In genomic region chr12:31567535-31567934, GRCm38 (mm10) we compare ENCODE assay signal across 9 mouse cellular contexts. TPM values are rescaled to one million over a fixed set of nuclear protein-coding genes. Genes with fewer than 3 reads are reported as not detected.
DNase-seq lines count a peak whose midpoint lies in the region; ATAC-seq and TF ChIP-seq lines count a peak whose summit lies in the region.
"Not testable (repeated sequence)": the region's sequence is repeated elsewhere in the genome, so short reads cannot be mapped to it uniquely, and the experiment has no call there.
"Had no signal": no experiment of that assay in that cellular context is flagged by ENCODE, and none has a peak within 500 bp of the region (broad histone marks: within the 10 kb centered on the region; RNA-seq: fewer than 3 reads in every experiment).

No protein-coding gene starts in this region.

- not testable (repeated sequence) for H3K9ac ChIP-seq in embryonic facial prominence, embryonic 14.5 days (ENCODE audit: low read depth, low read length); liver, embryonic 15.5 days
- H3K9ac ChIP-seq in heart, embryonic 13.5 days, result peak overlapping the region; percentile 12; the same call in 1 of the 2 replicates

- not testable (repeated sequence) for TF ChIP-seq POLR2A in small intestine, adult 2 months (IDR thresholded peaks at IDR 0.05; ENCODE audit: low read depth, low read length)

- ATAC-seq in embryonic facial prominence, embryonic 14.5 days (ENCODE audit: low read depth), result peak; percentile 44; the same call in 1 of the 2 replicates
- ATAC-seq in heart, embryonic 13.5 days (ENCODE audit: extremely low read depth, insufficient number of reproducible peaks, low FRiP score, low TSS enrichment); liver, embryonic 15.5 days (ENCODE audit: insufficient read depth): not testable (repeated sequence)
- ATAC-seq in inflammation-experienced regulatory T-cells, adult 6 months, result peak; percentile 67

- H3K36me3 ChIP-seq in embryonic facial prominence, embryonic 14.5 days (ENCODE audit: control insufficient read depth, insufficient read depth, low read length); heart, embryonic 13.5 days; liver, embryonic 15.5 days (replicated peaks); midbrain, embryonic 10.5 days; small intestine, adult 2 months (ENCODE audit: control insufficient read depth, insufficient read depth, low read length): not testable (repeated sequence)

- WGBS in embryonic facial prominence, embryonic 14.5 days, result 16% methylated on average over 10 of the region's 10 CpGs
- WGBS in heart, embryonic 13.5 days, result 36% methylated on average over 10 of the region's 10 CpGs
- 21% methylated on average over 10 of the region's 10 CpGs for WGBS in liver, embryonic 15.5 days (ENCODE audit: insufficient replicate concordance)
- 29% methylated on average over 10 of the region's 10 CpGs for WGBS in midbrain, embryonic 10.5 days
- 15% methylated on average over 10 of the region's 10 CpGs for WGBS in small intestine, adult 2 months

- peak overlapping the region; percentile 24; the same call in 1 of the 2 replicates for H3K4me3 ChIP-seq in embryonic facial prominence, embryonic 14.5 days (ENCODE audit: low read depth, low read length)
- peak overlapping the region; percentile 30 for H3K4me3 ChIP-seq in heart, embryonic 13.5 days
- H3K4me3 ChIP-seq in liver, embryonic 15.5 days (replicated peaks), result peak overlapping the region; percentile 27
- H3K4me3 ChIP-seq in midbrain, embryonic 10.5 days, result peak overlapping the region; percentile 32
- peak overlapping the region; percentile 40; the same call in 1 of the 2 replicates for H3K4me3 ChIP-seq in small intestine, adult 2 months (ENCODE audit: low read depth, low read length)

- H3K4me1 ChIP-seq in embryonic facial prominence, embryonic 14.5 days (ENCODE audit: control insufficient read depth, insufficient read depth, low read length); liver, embryonic 15.5 days (replicated peaks); midbrain, embryonic 10.5 days; small intestine, adult 2 months (ENCODE audit: control insufficient read depth, insufficient read depth, insufficient read length, low read length): not testable (repeated sequence)
- peaks cover 27% of the 10 kb centered on the region for H3K4me1 ChIP-seq in heart, embryonic 13.5 days

- H3K27me3 ChIP-seq in embryonic facial prominence, embryonic 14.5 days (replicated peaks; ENCODE audit: control insufficient read depth, insufficient read depth, low read length); heart, embryonic 13.5 days (replicated peaks); liver, embryonic 15.5 days; small intestine, adult 2 months (ENCODE audit: control insufficient read depth, insufficient read depth, low read length): not testable (repeated sequence)
- peaks cover 21% of the 10 kb centered on the region; the same call in 1 of the 2 replicates for H3K27me3 ChIP-seq in midbrain, embryonic 10.5 days (ENCODE audit: low read depth, poor library complexity, severe bottlenecking)

- not testable (repeated sequence) for TF ChIP-seq CTCF in small intestine, adult 2 months (IDR thresholded peaks at IDR 0.05; ENCODE audit: extremely low read depth, insufficient read length, insufficient replicate concordance, low read depth, low read length)

- not testable (repeated sequence) for H3K9me3 ChIP-seq in embryonic facial prominence, embryonic 14.5 days (ENCODE audit: control insufficient read depth, low read length); heart, embryonic 13.5 days; liver, embryonic 15.5 days (replicated peaks); midbrain, embryonic 10.5 days (replicated peaks)

- peak overlapping the region; percentile 49 for H3K4me2 ChIP-seq in embryonic facial prominence, embryonic 14.5 days (ENCODE audit: low read depth, low read length)
- H3K4me2 ChIP-seq in heart, embryonic 13.5 days, result peak overlapping the region; percentile 61
- H3K4me2 ChIP-seq in liver, embryonic 15.5 days, result peak overlapping the region; percentile 55

- DNase-seq in CD4-positive, CD25-positive, alpha-beta regulatory T cell, adult 2 months (ENCODE audit: low read depth, low spot score), result peak; percentile 20
- DNase-seq in embryonic facial prominence, embryonic 14.5 days (ENCODE audit: low spot score), result peak; percentile 32
- peak; percentile 27 to 41 for DNase-seq in kidney, postnatal 25 days
- DNase-seq in midbrain, embryonic 10.5 days (ENCODE audit: low spot score), result not testable (repeated sequence)

- not testable (repeated sequence) for H3K27ac ChIP-seq in embryonic facial prominence, embryonic 14.5 days (replicated peaks; ENCODE audit: low read depth, low read length); heart, embryonic 13.5 days (replicated peaks); liver, embryonic 15.5 days (replicated peaks); midbrain, embryonic 10.5 days (replicated peaks); small intestine, adult 2 months (ENCODE audit: insufficient read depth, low read depth, low read length)

RNA-seq across cellular contexts. Expression of gene Slc26a4, which starts 7.8 kb away (rescaled TPM):
- polyA plus RNA-seq in embryonic facial prominence, embryonic 14.5 days (2014; fragmentation: Nextera tagmentation; extraction: Ambion mirVana), result 0.67 and 1.1 TPM in 2 replicates
- polyA plus RNA-seq in heart, embryonic 13.5 days (2015; fragmentation: Nextera tagmentation; extraction: Ambion mirVana), result 0.16 and 0.43 TPM in 2 replicates
- not detected for polyA plus RNA-seq in inflammation-experienced regulatory T-cells, adult 6 months (2017; shearing (Covaris generic))
- not detected in 2 replicates for polyA plus RNA-seq in liver, embryonic 15.5 days (2015; fragmentation: Nextera tagmentation; extraction: Ambion mirVana)
- polyA plus RNA-seq in midbrain, embryonic 10.5 days (2016; fragmentation: Nextera tagmentation; extraction: Ambion mirVana), result not detected in 2 replicates
- polyA plus RNA-seq in small intestine, adult 2 months (2012; rRNA removed), result 0.04 and 0.16 TPM in 2 replicates
- polyA plus RNA-seq: hindbrain, embryonic 11.5 days had no signal
